Mouse (Mus musculus): ENCODE data around the gene Ift22. TPM values are rescaled to one million over a fixed set of nuclear protein-coding genes. Genes with fewer than 3 reads are reported as not detected.

The Ift22 gene
- total and polyA plus RNA-seq, 3 experiments, result 7.2 to 10.9 (median 8.7) TPM

GRCm38 (mm10) chr5:136961983-136962461, 54.1 kb downstream of the Ift22 start:
- Histone ChIP-seq H3K79me2 (replicated peaks; ENCODE audit: control insufficient read depth, insufficient read depth, low read length) (no peaks in the 10 kb centered on the region), H3K36me3 (ENCODE audit: control insufficient read depth, insufficient read depth, low read length) (peaks cover 2% of the 10 kb centered on the region; the same call in 1 of the 2 replicates), H3K27me3 (ENCODE audit: control insufficient read depth, insufficient read depth, low read length) (no peaks in the 10 kb centered on the region), H3K4me3 (peak overlapping the region; percentile 98), H3K9ac (ENCODE audit: low read depth, low read length) (peak overlapping the region; percentile 84), H3K4me1 (ENCODE audit: control insufficient read depth, insufficient read depth, low read length) (peaks cover 13% of the 10 kb centered on the region), H3K27ac (peak overlapping the region; percentile 97)
- TF ChIP-seq EP300 (IDR thresholded peaks at IDR 0.05; ENCODE audit: insufficient read depth, low read depth, low read length) (no peak; the same call in 1 of the 2 replicates), CTCF (IDR thresholded peaks at IDR 0.05) (no peak), POLR2A (IDR thresholded peaks at IDR 0.05; ENCODE audit: insufficient read depth, low read depth, low read length) (peak; percentile 85)
- DNase-seq, result peak; percentile 91 to 95
- intact Hi-C loops (cut with DNase I), result loop anchor here (1.0 to 10.0 kb wide), 3 partner anchors 9 to 383 kb away; partner anchors contain the start of gene Fis1
- WGBS, result under 1% methylated on average over 20 of the region's 20 CpGs

- H3K27me3 ChIP-seq (ENCODE audit: control insufficient read depth, insufficient read depth, low read length), result no peaks in the 10 kb centered on the region
- WGBS, result 2% methylated on average over 10 of the region's 10 CpGs
- intact Hi-C loops (cut with DNase I), result loop anchor here (1.0 to 10.0 kb wide), 3 partner anchors 9 to 382 kb away; partner anchors contain the start of gene Fis1
Observed at GRCm38 (mm10) chr5:136962501-136962900, 54.6 kb downstream of the Ift22 start.

DNA sequence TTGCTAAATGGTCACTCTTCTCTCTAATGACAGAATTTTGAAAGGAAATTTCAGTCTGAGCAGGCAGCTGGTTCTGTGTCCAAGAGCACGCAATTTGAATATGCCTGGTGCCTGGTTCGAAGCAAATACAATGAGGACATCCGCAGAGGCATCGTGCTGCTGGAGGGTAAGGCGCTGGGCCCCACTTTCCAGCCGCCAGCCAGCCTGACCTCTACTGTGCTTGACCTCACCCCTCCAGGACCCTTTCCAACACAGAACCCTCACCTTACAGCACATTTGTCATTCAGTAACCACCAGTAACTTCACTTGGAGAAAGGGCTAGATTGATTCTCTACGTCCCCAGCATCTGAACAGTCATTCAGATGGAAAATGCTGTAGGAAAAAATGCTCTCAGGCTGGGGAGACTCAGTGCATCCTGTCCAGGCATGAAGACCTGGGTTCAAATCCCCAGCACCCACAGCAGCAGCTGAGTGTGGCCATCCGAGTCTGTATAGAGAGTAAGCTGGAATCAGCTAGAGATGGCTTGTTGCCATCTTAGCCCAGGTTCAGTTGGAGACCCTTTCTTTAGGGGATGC, 55.1 kb downstream of the Ift22 start:
- H3K27ac ChIP-seq, result peak overlapping the region; percentile 97
- H3K36me3 ChIP-seq (ENCODE audit: control insufficient read depth, insufficient read depth, low read length), result peaks cover 5% of the 10 kb centered on the region; the same call in 1 of the 2 replicates
- peaks cover 19% of the 10 kb centered on the region for H3K4me1 ChIP-seq (ENCODE audit: control insufficient read depth, insufficient read depth, low read length)
- no peaks in the 10 kb centered on the region for H3K27me3 ChIP-seq (ENCODE audit: control insufficient read depth, insufficient read depth, low read length)
- 69% methylated on average over 8 of the region's 8 CpGs for WGBS
- H3K4me3 ChIP-seq, result peak overlapping the region; percentile 98
- TF ChIP-seq CTCF (IDR thresholded peaks at IDR 0.05) (no peak), EP300 (IDR thresholded peaks at IDR 0.05; ENCODE audit: insufficient read depth, low read depth, low read length) (no peak), POLR2A (IDR thresholded peaks at IDR 0.05; ENCODE audit: insufficient read depth, low read depth, low read length) (no peak)
- DNase-seq, result no peak
- intact Hi-C loops (cut with DNase I), result loop anchor here (1.0 to 10.0 kb wide), 3 partner anchors 10 to 382 kb away; partner anchors contain the start of gene Fis1
- H3K9ac ChIP-seq (ENCODE audit: low read depth, low read length), result no peak overlapping the region
- no peaks in the 10 kb centered on the region for H3K79me2 ChIP-seq (replicated peaks; ENCODE audit: control insufficient read depth, insufficient read depth, low read length)

More at GRCm38 (mm10) chr5:136962501-136962900, 54.6 kb downstream of the Ift22 start:
- peak overlapping the region; percentile 98 for H3K4me3 ChIP-seq
- peak; percentile 84 to 88 for DNase-seq
- peak overlapping the region; percentile 66 for H3K9ac ChIP-seq (ENCODE audit: low read depth, low read length)
- peaks cover 16% of the 10 kb centered on the region for H3K4me1 ChIP-seq (ENCODE audit: control insufficient read depth, insufficient read depth, low read length)
- H3K36me3 ChIP-seq (ENCODE audit: control insufficient read depth, insufficient read depth, low read length), result peaks cover 5% of the 10 kb centered on the region; the same call in 1 of the 2 replicates
- TF ChIP-seq CTCF (IDR thresholded peaks at IDR 0.05) (no peak; the same call in 1 of the 2 replicates), EP300 (IDR thresholded peaks at IDR 0.05; ENCODE audit: insufficient read depth, low read depth, low read length) (0 out of 2 replicates have a peak, but pooled peaks have one; percentile 17), POLR2A (IDR thresholded peaks at IDR 0.05; ENCODE audit: insufficient read depth, low read depth, low read length) (no peak)
- peak overlapping the region; percentile 97 for H3K27ac ChIP-seq
- H3K79me2 ChIP-seq (replicated peaks; ENCODE audit: control insufficient read depth, insufficient read depth, low read length), result no peaks in the 10 kb centered on the region

Other genes starting within 250 kb of the Ift22 start
- gene Myl10, start 215.0 kb upstream of the Ift22 start, total RNA-seq (2021), result not detected
- not detected in 2 replicates for gene Myl10, start 215.0 kb upstream of the Ift22 start, polyA plus RNA-seq (2012; rRNA removed)
- gene Col26a1, start 24.9 kb upstream of the Ift22 start, total RNA-seq (2021), result under 1 TPM; 0.26 to 0.32 TPM
- gene Col26a1, start 24.9 kb upstream of the Ift22 start, polyA plus RNA-seq (2012; rRNA removed), result 0.61 and 1.3 TPM in 2 replicates
- gene Fis1, start 45.1 kb downstream of the Ift22 start, total RNA-seq (2021), result 100 to 1,000 TPM; 176 to 197 TPM
- gene Fis1, start 45.1 kb downstream of the Ift22 start, polyA plus RNA-seq (2012; rRNA removed), result 150 and 152 TPM in 2 replicates
- 1 to 10 TPM; 7.3 to 8.7 TPM for gene Cldn15, start 58.5 kb downstream of the Ift22 start, total RNA-seq (2021)
- 13.3 and 15.1 TPM in 2 replicates for gene Cldn15, start 58.5 kb downstream of the Ift22 start, polyA plus RNA-seq (2012; rRNA removed)
- 10 to 100 TPM; 32.0 to 37.1 TPM for gene Plod3, start 78.9 kb downstream of the Ift22 start, total RNA-seq (2021)
- gene Plod3, start 78.9 kb downstream of the Ift22 start, polyA plus RNA-seq (2012; rRNA removed), result 30.3 and 30.8 TPM in 2 replicates
- 10 to 100 TPM; 65.5 to 70.1 TPM for gene Znhit1, start 79.9 kb downstream of the Ift22 start, total RNA-seq (2021)
- gene Znhit1, start 79.9 kb downstream of the Ift22 start, polyA plus RNA-seq (2012; rRNA removed), result 53.6 and 58.4 TPM in 2 replicates
- gene Vgf, start 118.2 kb downstream of the Ift22 start, total RNA-seq (2021), result not detected
- 0.06 TPM in 2 replicates for gene Vgf, start 118.2 kb downstream of the Ift22 start, polyA plus RNA-seq (2012; rRNA removed)
- 10 to 100 TPM; 33.9 to 36.8 TPM for gene Ap1s1, start 138.0 kb downstream of the Ift22 start, total RNA-seq (2021)
- 23.4 and 38.6 TPM in 2 replicates for gene Ap1s1, start 138.0 kb downstream of the Ift22 start, polyA plus RNA-seq (2012; rRNA removed)
- 10 to 100 TPM; 24.0 to 29.6 TPM for gene Serpine1, start 164.1 kb downstream of the Ift22 start, total RNA-seq (2021)
- gene Serpine1, start 164.1 kb downstream of the Ift22 start, polyA plus RNA-seq (2012; rRNA removed), result 21.9 and 41.8 TPM in 2 replicates
- 10 to 100 TPM; 19.0 to 22.2 TPM for gene Trim56, start 208.1 kb downstream of the Ift22 start, total RNA-seq (2021)
- 6.9 and 7.5 TPM in 2 replicates for gene Trim56, start 208.1 kb downstream of the Ift22 start, polyA plus RNA-seq (2012; rRNA removed)
- not detected for gene Muc3, start 241.2 kb downstream of the Ift22 start, total RNA-seq (2021)
- gene Muc3, start 241.2 kb downstream of the Ift22 start, polyA plus RNA-seq (2012; rRNA removed), result not detected in 2 replicates

Data from heart, adult 2 months (tissue).